Mouse (Mus musculus): ENCODE measurements around the gene Trim25.

DNA sequence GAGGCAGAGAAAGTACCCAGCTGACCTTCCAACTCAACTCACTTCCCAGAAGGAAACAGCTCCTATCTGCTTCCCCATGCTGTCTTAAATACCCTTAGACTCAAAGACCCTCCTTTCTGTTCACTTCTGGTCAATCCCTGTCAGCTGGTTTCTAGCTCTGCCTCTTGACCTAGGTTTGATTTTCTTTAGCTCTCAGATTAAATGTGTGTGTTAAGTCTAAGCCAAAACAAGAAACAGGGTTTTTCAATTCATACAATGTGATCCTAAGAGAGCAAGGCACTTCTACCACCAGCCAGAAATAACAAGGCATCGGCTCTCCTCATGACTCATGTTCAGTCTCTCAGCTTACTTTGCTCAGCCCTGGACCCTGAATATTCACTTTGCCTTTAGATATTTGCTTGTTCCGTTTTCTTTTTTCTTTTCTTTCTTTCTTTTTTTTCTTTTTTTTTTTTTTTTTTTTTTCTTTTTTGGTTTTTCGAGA lies 32.3 kb upstream of the Trim25 start, which contains the start of gene Elobl:
- no peak for TF ChIP-seq CTCF (IDR thresholded peaks at IDR 0.05; ENCODE audit: borderline replicate concordance, insufficient read depth, low read depth, low read length)
- no peak for TF ChIP-seq POLR2A (IDR thresholded peaks at IDR 0.05; ENCODE audit: borderline replicate concordance, insufficient read depth, low read length)
